Mouse (Mus musculus): ENCODE results near the gene Zfp683.

- TF ChIP-seq CTCF (IDR thresholded peaks at IDR 0.05; ENCODE audit: borderline replicate concordance, control insufficient read depth, extremely low read depth, insufficient read depth, low read length, poor library complexity) (no peak), POLR2A (IDR thresholded peaks at IDR 0.05; ENCODE audit: control insufficient read depth, extremely low read depth, insufficient read depth, low read length, poor library complexity) (no peak)
Observed at GRCm38 (mm10) chr4:134102742-134103119, 49.1 kb downstream of the Zfp683 start.

Measured in thymus, adult 2 months (tissue).